Mouse (Mus musculus) splenic B cell, adult 2 months (primary cell): Measurements from ENCODE around the gene Rbms3.

Experiments used
- DNase-seq: peaks from one replicate; pipeline ENCODE4 v3.0.0-alpha.2; 2011; ENCODE audit warnings: low read depth, low spot score
- H3K27me3 ChIP-seq: 2 replicates; pipeline ENCODE4 v1.6.1; 2012; ENCODE audit warnings: mild to moderate bottlenecking, low read length, moderate library complexity, mixed read lengths; ENCODE audit not compliant: control insufficient read depth, poor library complexity, insufficient read depth, severe bottlenecking
- H3K36me3 ChIP-seq: 2 replicates; pipeline ENCODE4 v1.6.1; 2012; ENCODE audit warnings: mild to moderate bottlenecking, low read length, moderate library complexity, mixed read lengths; ENCODE audit not compliant: control insufficient read depth, poor library complexity, insufficient read depth, severe bottlenecking

Rbms3 gene

GRCm38 (mm10) chr9:116640302-116640679 is 989.4 kb downstream of the Rbms3 start:
- no peak for DNase-seq
- Histone ChIP-seq H3K27me3 (no peaks in the 10 kb centered on the region), H3K36me3 (no peaks in the 10 kb centered on the region)

- H3K36me3 ChIP-seq, result no peaks in the 10 kb centered on the region
- DNase-seq, result no peak
- H3K27me3 ChIP-seq, result no peaks in the 10 kb centered on the region
These were observed 990.0 kb downstream of the Rbms3 start for GRCm38 (mm10) chr9:116639597-116640301.

DNA sequence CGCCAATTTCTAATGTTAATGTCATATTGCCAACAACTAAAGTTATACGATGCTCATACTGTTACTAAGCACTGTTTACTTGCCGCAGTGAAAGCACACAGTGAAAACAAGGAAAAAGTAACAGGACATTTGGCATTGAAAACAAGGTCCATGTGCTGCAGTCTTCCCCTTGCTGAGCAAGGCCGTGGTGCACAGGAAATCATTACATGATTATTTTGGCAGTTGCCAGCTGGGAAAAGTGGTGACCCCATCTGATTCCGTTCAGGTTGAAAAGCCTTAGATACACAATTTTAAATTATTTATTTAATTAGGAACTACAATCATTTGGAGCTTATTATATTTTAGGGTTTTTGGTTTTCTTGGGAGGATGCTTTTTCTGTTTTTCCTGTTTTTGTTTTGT is 995.9 kb downstream of the Rbms3 start:
- Histone ChIP-seq H3K36me3 (no peaks in the 10 kb centered on the region), H3K27me3 (no peaks in the 10 kb centered on the region)
- DNase-seq, result no peak

- H3K27me3 ChIP-seq, result no peaks in the 10 kb centered on the region
- H3K36me3 ChIP-seq, result no peaks in the 10 kb centered on the region
- no peak for DNase-seq
These were observed 996.6 kb downstream of the Rbms3 start for GRCm38 (mm10) chr9:116633075-116633474.

- no peaks in the 10 kb centered on the region for H3K36me3 ChIP-seq
These were observed 997.9 kb downstream of the Rbms3 start for GRCm38 (mm10) chr9:116631816-116632215.

DNA sequence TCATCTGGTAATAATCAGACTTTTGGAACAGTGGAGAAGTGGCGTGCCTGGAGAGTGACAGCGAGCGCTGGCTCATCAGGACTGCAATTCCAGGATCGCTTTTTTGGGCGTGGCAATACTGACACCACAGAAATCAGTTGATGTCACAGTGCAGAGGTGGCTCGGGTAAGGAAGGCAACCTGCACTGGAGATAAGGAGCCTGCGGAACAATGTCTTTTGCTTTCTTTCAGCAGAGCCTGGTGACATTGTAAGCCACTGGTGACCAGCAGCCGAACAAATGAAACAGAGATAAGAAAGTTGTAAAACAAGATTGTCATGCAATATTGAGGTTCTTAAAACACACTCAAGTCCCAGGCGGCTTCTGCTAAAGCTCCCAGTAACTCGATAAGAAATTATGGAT is 998.9 kb downstream of the Rbms3 start:
- DNase-seq, result no peak
- Histone ChIP-seq H3K27me3 (no peaks in the 10 kb centered on the region), H3K36me3 (no peaks in the 10 kb centered on the region)

More at GRCm38 (mm10) chr9:116631816-116632215, 997.9 kb downstream of the Rbms3 start:
- no peaks in the 10 kb centered on the region for H3K27me3 ChIP-seq
- no peak for DNase-seq

- DNase-seq, result no peak
- no peaks in the 10 kb centered on the region for H3K27me3 ChIP-seq
These were observed 1009.3 kb downstream of the Rbms3 start for GRCm38 (mm10) chr9:116620434-116620833.

DNA sequence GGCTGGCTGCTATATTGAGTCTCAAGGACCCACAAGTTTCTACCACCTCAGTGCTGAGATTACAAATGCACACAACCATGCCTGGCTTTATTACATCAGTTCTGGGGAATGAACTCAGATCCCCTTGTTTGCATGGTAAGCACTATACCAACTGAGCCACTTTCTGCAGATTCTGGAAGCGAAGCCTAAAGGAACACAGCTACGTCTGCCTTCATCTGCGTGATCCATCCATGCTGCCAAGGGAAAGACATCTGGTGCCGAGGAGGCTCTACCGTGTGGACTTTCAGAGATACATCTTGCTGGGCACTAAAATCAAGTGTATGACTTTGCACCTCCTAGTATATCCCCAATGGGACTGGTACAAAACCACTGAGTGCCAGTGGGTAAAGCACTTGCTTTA is 1010.8 kb downstream of the Rbms3 start:
- no peak for DNase-seq
- H3K27me3 ChIP-seq, result no peaks in the 10 kb centered on the region
- no peaks in the 10 kb centered on the region for H3K36me3 ChIP-seq

More at GRCm38 (mm10) chr9:116620434-116620833, 1009.3 kb downstream of the Rbms3 start:
- no peaks in the 10 kb centered on the region for H3K36me3 ChIP-seq

GRCm38 (mm10) chr9:116613276-116613675 is 1016.4 kb downstream of the Rbms3 start:
- no peak for DNase-seq
- no peaks in the 10 kb centered on the region for H3K27me3 ChIP-seq
- H3K36me3 ChIP-seq, result no peaks in the 10 kb centered on the region

DNA sequence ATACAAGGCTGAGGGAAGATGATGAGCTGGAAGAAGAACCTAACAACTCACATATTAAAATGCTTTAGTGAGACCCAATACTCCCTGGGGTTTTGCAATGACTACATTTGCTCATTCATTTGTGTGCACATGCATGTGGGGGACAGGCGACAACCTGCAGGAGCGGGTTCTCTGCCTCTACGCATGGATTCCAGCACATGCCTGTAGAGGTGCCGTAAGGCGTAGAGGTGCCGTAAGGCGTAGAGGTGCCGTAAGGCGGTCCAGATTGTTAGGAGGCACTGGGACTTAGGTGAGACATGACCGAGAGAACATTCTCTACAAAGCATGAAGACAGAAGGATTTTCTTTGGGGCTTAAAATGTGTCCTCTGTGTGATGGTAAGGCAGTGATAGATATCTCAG is 1033.7 kb downstream of the Rbms3 start:
- DNase-seq, result no peak
- H3K36me3 ChIP-seq, result no peaks in the 10 kb centered on the region
- no peaks in the 10 kb centered on the region for H3K27me3 ChIP-seq

DNA sequence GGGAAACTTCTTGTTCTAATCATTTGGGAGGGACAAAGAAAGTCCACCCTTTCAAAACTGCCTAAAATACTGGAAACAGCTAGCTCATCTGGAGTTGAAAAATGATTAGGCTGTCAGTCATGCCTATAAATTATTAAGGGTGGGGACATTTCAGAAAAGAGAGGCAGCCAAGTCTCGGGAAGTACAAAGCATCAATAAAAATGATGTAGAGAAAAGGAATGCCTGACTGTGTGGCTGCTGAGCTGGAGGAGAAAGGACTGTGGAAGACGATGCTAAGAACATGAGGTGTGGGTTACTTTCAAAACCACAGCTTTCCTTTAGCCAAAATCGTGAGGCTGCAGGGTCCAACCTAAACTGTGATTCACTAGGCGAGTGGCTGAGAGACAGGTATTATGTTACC is 1037.2 kb downstream of the Rbms3 start:
- no peaks in the 10 kb centered on the region for H3K36me3 ChIP-seq
- H3K27me3 ChIP-seq, result no peaks in the 10 kb centered on the region
- no peak for DNase-seq

- Histone ChIP-seq H3K27me3 (no peaks in the 10 kb centered on the region), H3K36me3 (no peaks in the 10 kb centered on the region)
- no peak for DNase-seq
These were observed 1038.6 kb downstream of the Rbms3 start for GRCm38 (mm10) chr9:116591071-116591470.

- Histone ChIP-seq H3K27me3 (no peaks in the 10 kb centered on the region), H3K36me3 (no peaks in the 10 kb centered on the region)
- DNase-seq, result no peak
These were observed 1060.0 kb downstream of the Rbms3 start for GRCm38 (mm10) chr9:116569680-116570079.

GRCm38 (mm10) chr9:116566711-116567110 is 1063.0 kb downstream of the Rbms3 start:
- no peaks in the 10 kb centered on the region for H3K36me3 ChIP-seq
- no peaks in the 10 kb centered on the region for H3K27me3 ChIP-seq
- DNase-seq, result no peak

GRCm38 (mm10) chr9:116557781-116558180 is 1071.9 kb downstream of the Rbms3 start:
- DNase-seq, result no peak
- H3K27me3 ChIP-seq, result no peaks in the 10 kb centered on the region
- no peaks in the 10 kb centered on the region for H3K36me3 ChIP-seq

DNA sequence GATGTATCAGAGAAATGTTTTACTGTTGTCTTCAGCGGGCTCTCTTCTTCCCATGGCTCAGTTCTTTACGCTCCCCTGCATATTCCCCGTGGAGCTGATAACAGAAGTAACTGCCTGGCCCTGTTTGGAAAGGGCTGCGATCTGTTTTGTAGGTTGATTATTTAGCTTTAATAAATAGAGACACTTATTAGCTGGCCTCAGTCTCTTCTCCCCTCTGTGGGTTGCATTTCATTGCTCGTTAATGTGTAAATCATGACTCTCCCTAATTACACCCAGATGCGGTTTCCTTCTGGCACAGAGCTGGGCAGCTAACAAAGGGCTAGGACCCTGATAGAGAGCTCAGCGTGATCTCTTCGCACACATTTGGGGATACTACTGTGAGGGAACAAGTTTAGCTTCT is 1073.1 kb downstream of the Rbms3 start:
- Histone ChIP-seq H3K36me3 (no peaks in the 10 kb centered on the region), H3K27me3 (no peaks in the 10 kb centered on the region)
- no peak for DNase-seq
